8 mouse cellular contexts compared by ENCODE assay signal in the genomic region with DNA sequence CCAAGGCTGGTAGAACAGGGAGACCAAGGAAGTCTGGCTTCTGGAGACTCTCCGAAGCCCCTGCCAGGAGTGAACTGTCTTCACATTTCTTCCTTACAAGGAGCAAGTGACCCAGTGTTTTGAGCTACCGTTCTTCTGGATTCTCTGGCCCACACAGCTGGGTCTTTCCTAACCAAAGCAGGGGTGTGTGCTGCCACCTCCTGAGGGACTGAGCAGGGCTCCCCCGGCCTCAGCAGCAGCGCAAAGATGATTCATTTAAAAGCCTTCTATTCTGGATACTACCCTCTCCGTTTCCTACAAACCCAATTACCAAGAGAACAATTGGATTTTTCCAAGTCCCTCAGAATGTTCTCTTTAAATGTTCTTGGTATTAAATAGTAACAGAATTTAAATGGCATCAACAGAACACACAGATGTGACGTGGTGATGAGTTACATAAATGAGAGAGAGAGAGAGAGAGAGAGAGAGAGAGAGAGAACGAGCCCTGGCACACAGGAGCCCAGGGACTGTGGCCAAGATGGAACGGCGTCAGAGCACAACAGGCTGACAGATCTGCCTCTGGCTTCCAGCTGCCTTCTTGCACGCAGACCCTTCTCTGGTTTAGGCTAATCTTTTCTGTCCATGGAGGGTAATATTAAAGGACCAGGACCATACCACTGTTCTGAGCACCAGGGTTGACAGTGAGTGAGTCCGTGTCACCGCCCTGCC.
DNase-seq lines count a peak whose midpoint lies in the region; ATAC-seq lines count a peak whose summit lies in the region.

No protein-coding gene starts in this region.

- no peak for DNase-seq in frontal cortex, postnatal 14 days (ENCODE audit: low spot score in 2 of 2)
- peak; percentile 40 for DNase-seq in Muller cell, postnatal 12 days (ENCODE audit: inconsistent ontology term)
- DNase-seq in layer of hippocampus, adult 11-12 months (ENCODE audit: low spot score) = peak; percentile 63
- peak; percentile 17 for DNase-seq in lung, postnatal 36 days
- no peak for DNase-seq in kidney, adult 18-20 months
- DNase-seq in ovary, postnatal 14 days (ENCODE audit: low spot score) = no peak

- peak; percentile 80 for ATAC-seq in frontal cortex, adult (ENCODE audit: low TSS enrichment)
- ATAC-seq in cerebellum, adult (ENCODE audit: insufficient number of reproducible peaks, low FRiP score, low TSS enrichment) = no peak

Comparison
In these comparisons a context has a peak if more than half of its experiments do, and no peak if none do; other contexts are left out.
1. DNase-seq: peak in Muller cell, postnatal 12 days (single experiment), layer of hippocampus, adult 11-12 months (single experiment) and lung, postnatal 36 days (single experiment); none in frontal cortex, postnatal 14 days (0 of 2), kidney, adult 18-20 months (single experiment) and ovary, postnatal 14 days (single experiment).